Mouse (Mus musculus) layer of hippocampus, postnatal 10 days (tissue): Measurements from ENCODE around the gene Wdr37. TPM values are rescaled to one million over a fixed set of nuclear protein-coding genes. Genes with fewer than 3 reads are reported as not detected.
"Not testable (repeated sequence)": the region's sequence is repeated elsewhere in the genome, so short reads cannot be mapped to it uniquely, and the experiment has no call there.

Experiments used
- DNase-seq, 2 experiments: peaks; one replicate each; pipeline ENCODE4 v3.0.0; 2021; ENCODE audit warnings: low spot score in 2 of 2
- total RNA-seq, 2 experiments: library from RNA; stranded (reverse); gene quantifications; 2 replicates each; pipeline ENCODE4 v1.2.3; 2021

Gene Wdr37
- total RNA-seq, 2 experiments from 2014 or later, result 85.6 to 86.1 TPM

GRCm38 (mm10) chr13:8841846-8842245, 29.9 kb downstream of the Wdr37 start:
- not testable (repeated sequence) for DNase-seq

GRCm38 (mm10) chr13:8840941-8841340, 30.8 kb downstream of the Wdr37 start:
- no peak for DNase-seq

- no peak for DNase-seq
These were observed 31.8 kb downstream of the Wdr37 start for GRCm38 (mm10) chr13:8839937-8840336.

- no peak for DNase-seq
These were observed 32.6 kb downstream of the Wdr37 start for GRCm38 (mm10) chr13:8839111-8839510.

- DNase-seq, result no peak
These were observed 33.3 kb downstream of the Wdr37 start for GRCm38 (mm10) chr13:8838394-8838793.

GRCm38 (mm10) chr13:8834573-8834972, 37.1 kb downstream of the Wdr37 start:
- peak; percentile 28 to 40 for DNase-seq

DNA sequence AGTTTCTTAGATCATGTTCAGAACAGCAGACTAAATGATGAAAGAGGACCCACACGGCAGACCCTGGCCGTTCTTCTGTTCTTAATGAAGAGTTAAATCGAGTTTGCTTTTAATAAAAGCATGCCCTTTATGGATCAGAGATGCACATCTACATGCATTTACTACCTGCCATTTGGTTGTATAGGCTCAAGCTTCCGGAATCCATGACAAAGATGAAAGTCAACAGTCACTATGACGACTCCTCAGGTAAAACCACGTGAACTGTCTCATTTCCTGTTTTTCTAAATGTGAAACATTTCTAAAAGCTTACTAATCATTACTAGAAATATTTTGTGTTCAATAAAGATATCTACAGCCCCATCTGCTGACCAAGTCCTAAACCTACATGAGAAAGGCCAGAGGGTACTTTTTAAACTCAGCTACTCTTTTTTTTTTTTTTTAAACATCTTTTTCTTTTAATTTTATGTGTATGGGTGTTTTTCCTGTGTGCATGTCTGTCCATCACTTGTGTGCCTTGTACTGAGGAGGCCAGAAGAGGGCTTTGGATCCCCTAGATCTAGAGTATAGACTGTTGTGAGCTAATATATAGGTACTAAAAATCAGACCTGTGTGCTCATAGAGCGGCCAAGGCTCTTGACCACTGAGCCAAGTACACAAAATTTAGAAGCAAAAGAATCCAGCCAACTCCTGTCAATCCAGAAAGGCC, 40.0 kb downstream of the Wdr37 start:
- no peak for DNase-seq

DNA sequence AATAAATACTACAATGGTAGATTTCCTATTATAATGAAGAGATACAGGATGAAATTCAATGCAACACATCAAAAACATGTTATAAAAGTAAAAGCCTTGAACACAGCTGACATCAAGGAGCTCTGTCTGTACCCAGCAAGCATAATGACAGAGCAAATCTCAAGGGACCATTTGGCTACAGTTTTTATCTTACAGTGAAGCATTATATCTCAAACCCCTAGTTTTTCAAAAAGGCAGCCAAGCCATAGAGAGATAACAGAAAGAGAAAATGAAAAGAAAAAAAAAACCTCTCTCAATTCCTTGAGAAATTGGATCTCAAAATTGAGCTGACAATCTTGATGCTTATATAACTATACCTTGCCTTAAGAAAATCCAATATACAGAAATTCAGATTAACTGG, 41.0 kb downstream of the Wdr37 start:
- DNase-seq, result no peak

DNA sequence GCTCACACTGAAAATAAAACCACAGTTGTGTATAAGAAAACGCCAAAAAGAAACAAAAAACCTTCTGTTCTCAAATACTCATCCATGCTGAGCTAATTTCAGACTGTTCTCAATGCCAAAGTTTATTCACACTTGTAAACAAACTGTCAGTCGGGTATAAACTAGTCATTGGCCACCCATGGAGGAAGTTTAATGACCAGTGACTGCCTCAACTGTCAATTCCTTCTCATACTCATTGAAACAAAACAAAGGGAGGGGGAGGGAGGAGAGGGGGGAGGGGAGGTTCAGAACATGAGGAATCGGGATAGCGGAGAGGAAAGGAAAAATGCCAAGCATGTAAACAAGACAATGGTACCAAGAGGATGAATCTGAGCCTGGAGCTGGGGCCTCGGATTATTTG, 41.9 kb downstream of the Wdr37 start:
- DNase-seq, result no peak

GRCm38 (mm10) chr13:8828946-8829345, 42.8 kb downstream of the Wdr37 start:
- DNase-seq, result no peak

DNA sequence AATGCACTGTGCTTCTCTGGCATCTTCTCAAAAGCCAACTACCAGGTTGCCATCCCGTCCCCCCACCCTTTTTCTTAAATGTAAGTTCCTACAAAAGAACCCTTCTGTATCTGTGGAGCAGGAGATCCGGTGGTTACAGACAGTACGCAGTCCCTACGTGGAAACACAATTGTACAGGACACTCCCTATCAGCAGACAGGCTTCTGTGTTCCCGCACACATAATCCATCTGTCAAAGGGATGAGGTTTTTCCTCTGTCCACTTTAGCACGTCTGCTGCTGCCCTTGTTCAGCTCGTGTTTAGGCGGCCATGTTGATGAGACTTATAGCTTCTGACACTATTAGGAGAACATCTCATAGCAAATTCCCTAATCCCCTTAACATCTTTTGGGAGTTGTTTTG, 48.2 kb downstream of the Wdr37 start:
- DNase-seq, result no peak

DNA sequence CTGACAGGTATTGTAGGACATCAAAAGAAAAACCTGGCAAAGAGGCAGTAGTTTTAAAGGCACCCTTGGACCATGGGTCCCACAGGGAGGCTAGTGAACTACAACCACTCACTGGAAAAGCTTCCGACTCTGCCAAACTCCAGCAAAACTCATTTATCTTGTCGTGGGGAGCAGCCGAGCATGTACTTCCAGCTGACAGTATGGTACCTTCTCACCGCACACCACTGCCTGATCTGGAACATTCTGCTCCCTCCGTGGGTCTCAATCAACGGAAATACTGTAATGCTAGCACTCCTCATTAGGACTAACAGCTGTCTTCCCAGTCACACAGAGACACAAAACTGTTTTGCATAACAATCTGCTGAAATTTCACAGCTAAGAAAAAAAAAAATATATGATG, 48.6 kb downstream of the Wdr37 start:
- peak in 1 of 2 experiments; percentile 18 for DNase-seq

- peak in 1 of 2 experiments; percentile 9 for DNase-seq
These were observed 49.5 kb downstream of the Wdr37 start for GRCm38 (mm10) chr13:8822201-8822600.

DNA sequence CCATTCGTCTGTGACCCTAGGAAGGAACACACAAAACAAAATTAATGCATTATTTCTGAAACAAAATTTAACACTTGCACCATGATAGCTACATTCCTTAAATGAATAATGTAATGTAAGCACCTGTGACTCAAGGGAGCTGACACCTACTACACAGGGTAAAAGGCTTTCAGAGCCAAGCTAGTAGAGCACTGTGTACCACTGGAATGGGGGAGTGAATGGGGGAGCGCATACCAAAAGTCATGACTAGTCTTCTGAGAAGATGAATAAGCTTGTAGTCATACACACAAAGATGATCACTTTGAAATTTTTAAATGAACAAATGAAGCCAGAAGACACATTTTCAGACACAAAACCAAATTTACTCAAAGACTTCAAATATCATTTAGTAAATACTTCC, 65.8 kb downstream of the Wdr37 start:
- no peak for DNase-seq

DNA sequence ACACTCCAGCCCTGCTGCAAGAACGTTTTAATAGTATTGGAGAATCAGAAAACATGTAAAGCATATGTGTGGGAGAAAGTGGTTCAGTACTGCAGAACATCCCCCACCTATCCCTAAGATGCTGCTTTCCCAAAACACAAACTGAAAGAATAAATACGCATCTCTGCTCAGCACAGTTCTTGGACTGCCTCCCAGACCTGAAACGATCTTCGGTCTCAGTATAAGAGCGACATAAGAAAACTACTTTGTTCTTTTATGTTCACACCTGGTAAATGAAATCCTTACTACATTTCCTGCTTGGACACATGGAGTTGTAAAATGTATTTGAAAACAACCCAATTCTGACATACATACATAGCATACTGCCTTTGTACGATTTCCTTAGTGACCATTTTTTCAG, 71.1 kb downstream of the Wdr37 start:
- no peak for DNase-seq

- DNase-seq, result no peak
These were observed 78.5 kb downstream of the Wdr37 start for GRCm38 (mm10) chr13:8793217-8793616.

DNA sequence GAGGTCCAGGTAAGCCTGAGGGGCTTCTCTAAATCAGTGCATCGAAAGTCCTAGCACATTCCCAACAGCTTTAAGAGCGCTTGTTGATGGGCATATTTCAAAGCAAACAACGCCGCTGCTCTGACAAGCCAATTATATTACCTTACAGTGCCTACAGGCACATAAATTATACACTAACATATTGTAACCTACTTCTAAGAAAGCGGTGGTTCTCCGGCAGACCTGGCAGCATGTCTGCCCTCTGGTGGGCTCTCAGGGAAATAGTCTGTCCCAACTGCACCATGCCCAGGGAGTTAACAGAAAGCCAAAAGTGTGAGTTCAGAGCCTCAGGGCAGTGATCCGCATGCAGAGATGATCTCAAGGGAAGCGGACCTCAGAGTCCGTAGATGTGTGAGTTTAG, 86.5 kb downstream of the Wdr37 start:
- peak; percentile 37 to 55 for DNase-seq

GRCm38 (mm10) chr13:8784308-8785061, 87.2 kb downstream of the Wdr37 start:
- no peak for DNase-seq

DNA sequence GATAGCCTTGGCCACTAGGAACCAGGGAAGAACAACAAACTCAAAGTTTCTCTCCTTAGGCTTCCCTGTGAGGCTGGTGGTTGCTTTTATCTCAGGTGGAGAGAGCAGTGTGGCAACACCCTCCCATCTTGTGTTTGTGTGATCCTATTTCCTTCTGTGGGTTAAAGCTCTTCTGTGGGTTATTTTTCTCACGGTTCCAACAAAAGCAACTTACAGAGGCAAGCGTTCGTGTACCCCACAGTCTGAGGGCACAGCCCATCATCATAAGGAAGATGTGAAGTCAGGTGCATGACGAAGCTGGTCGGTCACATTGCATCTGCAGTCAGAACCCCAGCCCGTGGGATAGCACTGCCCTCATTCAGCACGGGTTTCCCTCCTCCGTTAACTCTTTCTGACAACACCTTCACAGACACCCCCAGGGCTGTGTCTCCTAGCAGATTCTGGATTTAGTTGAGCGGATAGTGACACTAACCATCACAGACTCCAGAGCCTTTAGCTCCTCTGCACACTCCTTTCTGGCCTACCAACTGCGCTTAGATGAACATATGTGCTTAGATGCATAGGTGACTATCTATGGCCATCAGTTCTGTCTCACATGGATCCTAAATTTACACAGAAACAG, 87.9 kb downstream of the Wdr37 start:
- DNase-seq, result no peak

- DNase-seq, result no peak
These were observed 89.1 kb downstream of the Wdr37 start for GRCm38 (mm10) chr13:8782636-8783035.

- peak; percentile 59 to 62 for DNase-seq
These were observed 91.3 kb downstream of the Wdr37 start for GRCm38 (mm10) chr13:8780441-8780840.

DNA sequence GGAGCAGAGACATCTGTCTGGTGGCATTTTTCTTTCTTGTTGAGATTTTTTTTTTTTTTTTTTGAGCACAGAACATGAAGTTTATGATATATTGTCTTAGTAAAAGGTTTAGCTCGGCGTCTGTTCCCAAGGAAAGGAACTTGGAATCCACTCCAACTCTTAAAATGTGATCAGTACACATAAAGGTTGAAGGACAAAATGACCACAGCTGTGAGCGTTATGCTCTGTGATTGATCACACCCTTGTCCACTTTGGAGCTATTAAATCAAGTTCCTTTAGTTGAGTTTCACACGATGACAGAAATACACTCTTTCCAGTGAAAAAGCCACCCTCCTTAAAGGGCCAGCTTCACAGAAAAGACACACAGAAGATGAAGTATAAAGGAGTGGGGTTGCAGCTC, 101.1 kb downstream of the Wdr37 start:
- no peak for DNase-seq
